Mouse (Mus musculus) CD4-positive naive resting alpha-beta T cell, adult 57 days (primary cell): ENCODE results near the gene Mrps26. TPM values are rescaled to one million over a fixed set of nuclear protein-coding genes. Genes with fewer than 3 reads are reported as not detected.

ENCODE experiments used
- total RNA-seq: library from RNA; stranded (reverse); gene quantifications from one replicate; pipeline ENCODE4 v1.2.4, GENCODE M21; 2023

The Mrps26 gene
- 62.3 TPM for total RNA-seq

GRCm38 (mm10) chr2:130563212-130564055 lies at the start of gene Mrps26:
TSS of gene Mrps26 (plus strand) at chr2:130563742.

DNA sequence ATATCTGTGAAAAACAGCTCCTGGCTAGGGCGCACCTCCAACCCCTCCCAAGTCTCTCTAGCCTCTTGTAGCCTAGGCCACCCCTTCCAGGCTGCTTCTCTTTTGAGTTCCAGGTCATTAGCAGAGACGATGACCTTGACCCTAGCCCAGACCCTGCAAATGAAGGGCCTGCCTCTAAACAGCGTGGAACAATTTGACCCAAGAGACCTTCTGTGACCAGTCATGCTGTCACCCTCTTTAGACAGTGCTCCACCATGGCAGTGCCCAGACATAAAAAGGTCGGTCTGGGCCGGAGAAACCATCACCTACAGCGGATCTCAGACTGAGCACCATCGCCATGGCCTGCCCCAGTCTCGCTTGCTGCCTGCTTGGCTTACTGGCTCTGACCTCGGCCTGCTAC lies 12.3 kb downstream of the Mrps26 start, which contains the start of gene Oxt:
Oxt (plus strand) TSS at position 301 of the 400 bp plus-strand sequence.

DNA sequence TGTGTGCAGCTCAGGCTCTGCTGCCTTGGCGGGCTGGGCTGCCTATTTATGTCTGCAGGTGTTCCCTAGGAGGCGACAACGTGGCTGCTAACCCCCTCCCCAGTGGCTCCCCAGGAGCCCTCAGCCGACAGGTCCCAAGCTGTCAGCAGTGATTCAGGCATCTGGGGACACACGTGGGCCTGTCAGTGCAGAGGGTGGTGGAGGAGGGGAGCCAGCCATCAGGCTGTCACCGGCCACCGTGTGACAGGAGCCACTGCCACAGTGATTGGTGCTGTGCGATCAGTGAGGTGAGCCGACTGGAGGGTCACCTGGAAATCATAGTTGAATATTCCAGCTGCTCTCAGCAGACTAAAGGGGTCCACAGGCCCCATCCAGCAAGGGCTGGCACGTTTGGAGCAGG lies 19.0 kb downstream of the Mrps26 start, which contains the start of gene Avp:
Avp (minus strand) TSS at position 3 of the 400 bp plus-strand sequence.

Other genes starting within 250 kb of the Mrps26 start
- 0.65 TPM for gene Cpxm1, start 166.2 kb upstream of the Mrps26 start, total RNA-seq
- not detected for gene Gm28372, start 158.5 kb upstream of the Mrps26 start, total RNA-seq
- not detected for gene 1700020A23Rik, start 158.5 kb upstream of the Mrps26 start, total RNA-seq
- gene Tmem239, start 157.3 kb upstream of the Mrps26 start, total RNA-seq = not detected
- gene Vps16, start 139.4 kb upstream of the Mrps26 start, total RNA-seq = 132 TPM
- gene Pced1a, start 139.0 kb upstream of the Mrps26 start, total RNA-seq = 26.0 TPM
- gene Ptpra, start 113.5 kb upstream of the Mrps26 start, total RNA-seq = 129 TPM
- gene Oxt, start 12.4 kb downstream of the Mrps26 start, total RNA-seq = not detected
- gene Avp, start 18.8 kb downstream of the Mrps26 start, total RNA-seq = not detected
- 7.8 TPM for gene Fastkd5, start 66.3 kb downstream of the Mrps26 start, total RNA-seq
- 4.5 TPM for gene Ubox5, start 66.3 kb downstream of the Mrps26 start, total RNA-seq
- 4.3 TPM for gene Lzts3, start 79.1 kb downstream of the Mrps26 start, total RNA-seq
- gene Ddrgk1, start 100.9 kb downstream of the Mrps26 start, total RNA-seq = 136 TPM
- gene Itpa, start 103.9 kb downstream of the Mrps26 start, total RNA-seq = 15.7 TPM
- 1.0 TPM for gene Slc4a11, start 133.8 kb downstream of the Mrps26 start, total RNA-seq